Mouse (Mus musculus) neutrophil, adult 5-6 weeks (primary cell): Measurements from ENCODE around the gene Tespa1. TPM values are rescaled to one million over a fixed set of nuclear protein-coding genes. Genes with fewer than 3 reads are reported as not detected.
"Not testable (repeated sequence)": the region's sequence is repeated elsewhere in the genome, so short reads cannot be mapped to it uniquely, and the experiment has no call there.

Experiments used
- ATAC-seq: fragments of 151-379, 151-347 bp; 2 replicates; pipeline ENCODE4 v1.8.0; 2017; ENCODE audit warnings: mild to moderate bottlenecking, moderate TSS enrichment; ENCODE audit not compliant: insufficient number of reproducible peaks, poor library complexity, low FRiP score, severe bottlenecking; ENCODE audit errors: extremely low read depth
- total RNA-seq: library from RNA; stranded (forward); fragments of 200-1000 nt; gene quantifications from 2 replicates; pipeline ENCODE4 v1.2.3, GENCODE M21; 2017

The Tespa1 gene
- total RNA-seq = 70.0 and 70.5 TPM in 2 replicates

DNA sequence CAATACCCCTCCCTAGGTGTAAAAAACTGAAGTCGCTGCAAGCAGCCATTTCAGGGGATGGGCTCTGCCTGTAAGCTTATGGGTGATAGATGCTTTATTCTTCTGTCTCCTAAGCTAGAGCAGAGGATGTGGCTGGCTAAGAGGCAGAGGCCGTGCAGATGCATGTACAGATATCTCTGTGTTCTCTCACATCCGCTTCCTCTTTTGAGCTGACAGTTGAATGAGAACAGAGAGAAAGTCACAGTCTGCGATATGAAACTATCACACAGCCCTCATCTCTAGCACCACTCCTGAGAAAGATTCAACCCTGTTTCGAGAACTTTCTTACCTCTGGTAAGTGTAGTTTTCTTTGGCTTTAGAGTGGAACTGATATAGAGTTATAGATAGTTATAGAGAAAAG, at the start of gene Tespa1:
Gene Tespa1 (plus strand): TSS at position 234 of the 400 bp plus-strand sequence.
- ATAC-seq = peak; percentile 98

GRCm38 (mm10) chr10:130275759-130276158, 46.9 kb upstream of the Tespa1 start:
- no peak for ATAC-seq

DNA sequence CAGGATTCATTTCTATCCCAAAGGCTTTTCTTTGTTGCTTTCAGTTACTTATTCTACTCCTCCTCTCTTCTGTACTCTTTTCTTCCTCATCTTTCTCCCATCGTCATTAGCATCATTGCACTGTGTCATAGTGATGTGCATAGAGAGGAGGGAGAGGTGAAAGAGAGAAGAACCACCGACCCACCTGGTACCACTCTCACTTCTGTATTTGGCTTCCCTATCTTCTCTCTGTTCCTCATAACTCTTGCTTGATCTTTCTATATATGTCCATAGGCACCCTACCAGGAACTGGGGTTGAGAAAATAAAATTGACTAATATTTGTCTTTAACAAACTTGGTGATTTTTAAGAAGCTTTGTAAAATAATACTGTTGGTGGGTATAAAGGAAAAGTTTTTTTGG, 46.2 kb upstream of the Tespa1 start:
- ATAC-seq = peak; percentile 91

GRCm38 (mm10) chr10:130280066-130280465, 42.6 kb upstream of the Tespa1 start, which contains the start of gene Neurod4:
Neurod4 (minus strand) TSS chr10:130280240.
- ATAC-seq = peak; percentile 52; the same call in 1 of the 2 replicates

DNA sequence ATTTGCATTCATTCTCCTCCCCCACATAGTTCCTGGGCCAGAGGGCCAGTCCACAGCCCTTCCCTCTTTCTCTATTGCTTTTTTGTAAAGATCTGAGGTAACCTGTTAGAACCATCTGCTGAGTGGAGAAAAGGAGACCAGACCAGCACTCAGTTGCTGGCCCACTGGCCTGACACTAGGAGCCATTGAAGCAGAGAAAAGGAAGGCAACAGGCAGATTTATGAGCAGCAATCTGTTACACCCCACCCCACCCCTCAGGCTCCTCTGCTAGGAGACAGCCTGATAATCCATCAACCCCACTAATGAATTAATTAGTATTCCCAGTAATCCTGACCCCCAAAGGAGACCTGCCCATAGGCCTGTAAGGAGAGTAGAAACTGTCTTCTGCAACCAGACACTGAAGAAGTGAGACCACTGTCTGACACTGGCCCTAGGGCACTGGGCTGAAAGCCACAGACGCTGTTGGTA, 40.7 kb upstream of the Tespa1 start:
- no peak for ATAC-seq

GRCm38 (mm10) chr10:130287201-130287600, 35.5 kb upstream of the Tespa1 start:
- no peak for ATAC-seq

DNA sequence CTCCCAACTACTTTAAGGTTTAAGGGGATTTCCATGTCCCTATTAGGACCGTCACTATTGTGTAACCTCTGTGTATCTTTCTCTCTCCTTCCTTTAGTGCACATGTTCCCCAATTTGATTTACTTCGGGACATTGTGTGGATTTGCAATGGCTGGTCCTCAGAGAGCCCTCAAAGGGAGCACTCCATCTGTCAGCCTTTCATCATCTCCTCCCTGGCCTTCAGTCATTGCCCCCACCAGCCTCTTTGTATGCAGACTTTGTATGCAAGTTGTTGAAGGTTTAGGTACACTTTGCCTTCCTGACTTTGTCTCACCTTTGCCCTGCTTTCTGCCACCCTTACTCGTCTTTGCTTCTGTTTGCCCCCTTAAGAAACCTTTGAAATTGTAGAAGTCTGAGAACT, 34.7 kb upstream of the Tespa1 start:
- ATAC-seq = no peak

DNA sequence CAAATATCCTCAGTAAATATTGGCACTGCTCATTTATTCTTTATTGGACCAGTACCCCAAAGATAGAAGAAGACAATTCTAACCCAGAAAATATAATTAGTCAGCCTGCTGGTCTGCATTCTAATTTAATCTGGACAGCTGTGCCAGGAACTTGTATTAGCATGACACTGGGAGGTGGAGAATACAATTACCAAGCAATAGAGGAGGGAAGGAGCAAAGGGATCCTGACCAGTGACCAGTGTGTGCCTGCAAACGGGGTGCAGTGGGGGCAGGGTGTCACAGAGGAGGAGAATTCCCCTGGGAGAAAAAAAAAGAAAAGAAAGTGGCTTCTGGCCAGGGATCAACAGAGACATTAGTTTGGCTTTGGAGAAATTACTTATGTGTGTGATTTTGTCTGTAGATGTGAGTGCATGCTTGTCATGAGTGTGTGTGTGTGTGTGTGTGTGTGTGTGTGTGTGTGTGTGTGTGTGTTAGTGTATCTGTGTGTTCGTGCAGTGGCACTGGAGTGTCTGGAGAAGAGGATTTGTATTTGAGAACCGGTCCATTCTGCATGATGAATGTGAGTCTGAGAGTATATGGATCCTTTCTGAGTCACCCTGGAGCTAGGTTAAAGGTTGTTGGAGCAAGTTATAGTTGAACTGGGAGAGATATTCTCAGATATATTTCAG, 28.8 kb upstream of the Tespa1 start:
- no peak for ATAC-seq

GRCm38 (mm10) chr10:130298748-130299147, 23.9 kb upstream of the Tespa1 start:
- 0 out of 2 replicates have a peak, but pooled peaks have one; percentile 33 for ATAC-seq

- not testable (repeated sequence) for ATAC-seq
These were observed 18.5 kb upstream of the Tespa1 start for GRCm38 (mm10) chr10:130304138-130304537.

DNA sequence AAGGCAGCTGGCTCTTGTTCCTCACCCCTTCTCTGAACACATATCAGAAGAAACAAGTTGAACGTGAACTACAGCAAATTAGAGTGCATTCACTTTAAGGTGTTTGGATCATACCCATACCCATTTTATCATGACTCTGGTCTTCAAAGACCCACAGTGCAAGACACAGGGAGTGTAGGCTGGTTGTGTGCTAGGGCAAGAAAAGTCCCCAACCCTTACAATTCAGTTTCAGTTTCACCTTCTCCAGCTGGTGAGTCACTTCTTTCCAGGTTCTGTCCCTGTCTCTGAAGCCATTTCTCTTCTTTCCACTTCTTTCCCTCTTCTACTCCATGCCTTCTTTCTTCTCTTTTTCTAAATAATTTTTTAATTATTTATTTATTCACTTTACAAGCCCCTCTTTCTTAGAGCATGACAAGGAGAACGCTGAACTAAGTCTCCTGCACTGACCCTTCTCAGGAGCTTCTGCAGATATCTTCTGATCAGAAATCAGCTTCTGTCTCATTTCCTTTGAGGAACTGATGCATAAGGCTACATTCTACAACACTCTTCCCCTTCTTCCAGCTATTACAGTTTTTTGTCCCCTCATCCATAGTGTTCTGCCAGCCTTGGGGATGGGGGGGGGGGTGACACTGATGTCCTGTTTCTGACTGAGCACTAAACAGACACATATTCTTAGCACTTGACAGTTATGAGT, 11.0 kb upstream of the Tespa1 start:
- ATAC-seq = 0 out of 2 replicates have a peak, but pooled peaks have one; percentile 39

GRCm38 (mm10) chr10:130313531-130313930, 9.1 kb upstream of the Tespa1 start:
- ATAC-seq = peak; percentile 96

GRCm38 (mm10) chr10:130314110-130314829, 8.4 kb upstream of the Tespa1 start:
- no peak for ATAC-seq

DNA sequence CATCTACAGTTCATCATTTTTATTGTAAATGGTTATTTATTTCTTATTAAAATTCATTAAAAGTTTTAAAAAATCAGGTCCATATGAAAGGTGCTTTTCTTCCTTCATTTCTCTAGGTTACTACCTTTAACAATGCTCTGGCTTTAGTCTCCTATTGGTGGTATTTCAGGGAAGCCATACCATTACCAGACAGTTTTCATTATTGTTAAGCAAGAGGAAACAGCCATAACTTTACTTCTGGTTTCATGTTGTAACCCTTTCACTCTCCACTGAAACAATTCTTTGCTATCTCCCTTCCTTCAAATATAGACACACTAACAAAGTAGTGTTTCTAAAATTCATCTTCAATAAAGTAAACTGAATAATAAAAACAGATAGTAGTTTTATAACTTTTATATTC, 6.8 kb upstream of the Tespa1 start:
- ATAC-seq = no peak

GRCm38 (mm10) chr10:130318720-130319119, 4.0 kb upstream of the Tespa1 start:
- ATAC-seq = peak; percentile 83

- no peak for ATAC-seq
These were observed 2.0 kb upstream of the Tespa1 start for GRCm38 (mm10) chr10:130320715-130321114.

DNA sequence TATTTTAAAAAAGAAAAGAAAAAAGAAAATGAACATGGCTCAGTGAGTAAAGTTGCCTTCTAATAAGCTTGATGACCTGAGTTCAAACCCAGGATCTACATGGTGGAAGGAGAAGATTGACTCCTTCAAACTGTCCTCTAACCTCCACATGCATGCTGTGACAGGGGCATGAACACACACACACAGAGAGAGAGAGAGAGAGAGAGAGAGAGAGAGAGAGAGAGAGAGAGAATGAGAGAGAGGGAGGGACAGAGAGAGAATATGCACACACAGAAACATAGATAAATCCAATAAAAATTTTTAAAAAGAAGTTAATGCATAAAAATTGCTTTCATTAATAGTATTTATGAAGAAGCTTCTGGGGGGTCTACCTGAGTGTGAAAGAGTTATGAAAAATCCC, 608 bp upstream of the Tespa1 start:
- no peak for ATAC-seq

- ATAC-seq = no peak
These were observed 1.6 kb downstream of the Tespa1 start for GRCm38 (mm10) chr10:130324243-130324642.

- peak; percentile 33; the same call in 1 of the 2 replicates for ATAC-seq
These were observed 8.0 kb downstream of the Tespa1 start for GRCm38 (mm10) chr10:130330711-130331110.

DNA sequence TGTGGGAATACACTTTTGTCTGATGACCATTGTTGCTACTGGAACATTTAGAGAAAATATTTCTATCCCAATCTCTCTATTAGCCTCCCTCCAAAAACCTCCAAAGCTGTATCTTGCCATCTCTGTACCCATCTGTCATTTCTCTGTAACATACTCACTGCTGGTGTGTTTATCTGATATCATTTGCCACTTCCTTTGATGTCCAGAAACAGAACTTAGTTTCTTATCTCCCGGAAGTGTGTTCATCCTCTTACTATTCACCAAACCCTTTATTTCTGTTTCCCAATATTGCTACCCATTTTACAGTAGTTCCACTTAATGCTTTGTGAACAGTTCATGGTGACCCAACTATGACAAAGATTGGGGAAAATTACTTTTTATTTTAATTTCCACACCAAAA, 13.7 kb downstream of the Tespa1 start:
- no peak for ATAC-seq
